Mouse (Mus musculus) neural tube, embryonic 14.5 days (tissue): ENCODE measurements around the gene Rilpl1. TPM values are rescaled to one million over a fixed set of nuclear protein-coding genes. Genes with fewer than 3 reads are reported as not detected.

Experiments used
- ATAC-seq: fragments of 200-750 bp; cut with Nextera tagmentation; 2 replicates; pipeline ENCODE4 v1.8.0; 2017; ENCODE audit warnings: low read depth, mild to moderate bottlenecking, moderate TSS enrichment, moderate library complexity
- H3K27ac ChIP-seq: fragments of 300-500 bp; sonication (generic); 2 replicates; pipeline ENCODE4 v1.5.1; 2014; ENCODE audit warnings: low read depth, mild to moderate bottlenecking, control low read depth, low read length, moderate library complexity, mixed read lengths
- H3K27me3 ChIP-seq: fragments of 300-500 bp; sonication (generic); 2 replicates; pipeline ENCODE4 v1.6.1; 2014; ENCODE audit warnings: low read length; ENCODE audit not compliant: control insufficient read depth, insufficient read depth
- H3K36me3 ChIP-seq: fragments of 300-500 bp; sonication (generic); 2 replicates; pipeline ENCODE4 v1.6.1; 2014; ENCODE audit warnings: low read length, mixed read lengths; ENCODE audit not compliant: control insufficient read depth, insufficient read depth
- H3K4me1 ChIP-seq: fragments of 300-500 bp; sonication (generic); 2 replicates; pipeline ENCODE4 v1.6.1; 2014; ENCODE audit warnings: low read length; ENCODE audit not compliant: control insufficient read depth, insufficient read depth
- H3K4me2 ChIP-seq: fragments of 300-500 bp; sonication (generic); 2 replicates; pipeline ENCODE4 v1.6.1; 2014; ENCODE audit warnings: mild to moderate bottlenecking, low read depth, low read length, control low read depth
- H3K4me3 ChIP-seq: fragments of 300-500 bp; sonication (generic); 2 replicates; pipeline ENCODE4 v1.5.1; 2014; ENCODE audit warnings: low read depth, low read length, control low read depth, mixed read lengths
- H3K9ac ChIP-seq: fragments of 300-500 bp; sonication (generic); replicated peaks from 2 replicates; pipeline ENCODE4 v1.6.1; 2014; ENCODE audit warnings: low read depth, mild to moderate bottlenecking, control low read depth, low read length, mixed read lengths
- H3K9me3 ChIP-seq: fragments of 300-500 bp; sonication (generic); 2 replicates; pipeline ENCODE4 v1.6.1; 2016; ENCODE audit warnings: low read length; ENCODE audit not compliant: control insufficient read depth
- WGBS: fragments of 180-500 bp; shearing (Covaris S2); extraction: QIAGEN DNeasy Blood & Tissue Kit; methylation state at CpG from one replicate; pipeline ENCODE4 v1.1.7; 2014; 5-methylcytosine and 5-hydroxymethylcytosine counted together
- polyA plus RNA-seq: library from polyadenylated mRNA; unstranded; fragments of >200 nt; fragmentation: Nextera tagmentation; extraction: Ambion mirVana; gene quantifications from 2 replicates; pipeline ENCODE4 v1.2.1, GENCODE M21; 2014

Gene Rilpl1
- polyA plus RNA-seq, 1 experiment from 2014 or later, result 11.0 TPM

DNA sequence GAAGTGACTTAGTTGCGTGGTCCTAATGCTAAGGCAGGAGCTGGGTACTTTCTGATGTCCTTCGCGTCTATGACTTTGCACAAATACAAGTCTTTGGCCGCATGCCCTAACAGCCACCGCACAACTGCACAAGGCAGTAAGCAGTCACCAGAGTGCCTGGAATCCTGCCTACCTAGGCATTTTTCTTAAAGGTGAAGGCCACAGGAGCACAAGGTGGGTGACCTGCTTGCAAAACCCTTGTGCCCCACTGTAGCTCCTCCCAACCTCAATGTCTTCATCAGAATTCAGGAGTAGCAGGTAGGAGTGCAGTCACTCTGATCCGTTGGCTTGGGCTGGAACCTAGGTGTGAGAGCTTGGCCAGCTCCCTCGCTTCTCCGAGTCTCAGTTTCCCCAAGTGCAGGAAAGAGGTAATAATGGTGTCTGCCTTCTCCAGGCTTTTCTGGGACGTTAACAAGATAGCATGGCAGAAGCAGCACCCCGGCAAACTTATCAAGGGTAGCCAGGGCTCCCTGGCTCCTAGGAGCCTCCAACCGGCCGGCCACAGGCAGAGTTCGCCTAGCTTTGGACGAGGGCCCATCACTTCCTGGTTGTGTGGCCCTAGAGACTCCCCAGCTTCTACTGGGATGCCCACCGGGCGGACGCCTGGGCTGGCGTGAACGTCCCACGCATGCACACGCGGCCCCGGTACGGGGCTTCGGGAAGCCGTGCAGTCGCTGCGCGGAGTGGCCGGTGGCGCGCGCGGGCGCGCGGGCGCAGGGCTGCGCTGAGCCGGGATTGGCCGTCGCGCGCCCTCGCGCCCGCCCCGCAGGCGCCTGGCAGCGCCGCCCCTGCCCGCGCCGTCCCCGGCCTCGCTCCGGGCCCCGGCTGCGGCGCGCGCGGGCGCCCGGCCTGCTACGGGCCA is 86.3 kb downstream of the Rilpl1 start:
- H3K27ac ChIP-seq, result peak overlapping the region; percentile 74; the same call in 1 of the 2 replicates
- H3K27me3 ChIP-seq, result no peaks in the 10 kb centered on the region
- no peaks in the 10 kb centered on the region for H3K9me3 ChIP-seq
- 6% methylated on average over 47 of the region's 66 CpGs for WGBS
- peak overlapping the region; percentile 84 for H3K4me3 ChIP-seq
- peak; percentile 95 for ATAC-seq
- H3K9ac ChIP-seq, result peak overlapping the region; percentile 93
- H3K4me1 ChIP-seq, result peaks cover 14% of the 10 kb centered on the region
- H3K4me2 ChIP-seq, result peak overlapping the region; percentile 93
- peaks cover 25% of the 10 kb centered on the region for H3K36me3 ChIP-seq

DNA sequence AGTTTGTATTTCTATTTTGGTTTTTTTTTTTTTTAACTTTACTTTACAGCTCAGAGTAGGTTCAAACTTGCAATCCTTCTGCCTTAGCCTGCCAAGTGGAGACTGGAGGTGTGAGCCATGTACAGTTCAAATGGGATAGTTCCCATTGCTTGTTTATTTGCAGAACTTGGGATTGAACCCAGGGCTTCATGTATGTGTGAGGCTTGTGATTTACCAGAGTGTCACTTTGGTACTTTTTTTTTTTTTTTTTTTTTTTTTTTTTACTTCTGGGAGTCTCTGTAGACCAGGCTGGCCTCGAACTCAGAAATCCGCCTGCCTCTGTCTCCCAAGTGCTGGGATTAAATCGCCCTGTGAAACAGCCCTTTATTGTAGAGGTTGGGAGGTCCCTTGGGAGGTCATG is 87.0 kb downstream of the Rilpl1 start:
- Histone ChIP-seq H3K9ac (no peak overlapping the region), H3K9me3 (no peaks in the 10 kb centered on the region), H3K4me1 (peaks cover 14% of the 10 kb centered on the region), H3K4me2 (no peak overlapping the region), H3K27me3 (no peaks in the 10 kb centered on the region), H3K36me3 (peaks cover 19% of the 10 kb centered on the region), H3K27ac (no peak overlapping the region), H3K4me3 (peak overlapping the region; percentile 84; the same call in 1 of the 2 replicates)
- 77% methylated on average over 3 of the region's 3 CpGs for WGBS
- ATAC-seq, result no peak

Other genes with a start within 250 kb of the Rilpl1 start
- gene Mphosph9, start 203.4 kb downstream of the Rilpl1 start, polyA plus RNA-seq, result 15.8 and 18.8 TPM in 2 replicates
- 8.2 and 12.7 TPM in 2 replicates for gene 2810006K23Rik, start 203.3 kb downstream of the Rilpl1 start, polyA plus RNA-seq
- gene Cdk2ap1, start 168.3 kb downstream of the Rilpl1 start, polyA plus RNA-seq, result 68.5 and 72.5 TPM in 2 replicates
- gene Sbno1, start 105.4 kb downstream of the Rilpl1 start, polyA plus RNA-seq, result 101 and 102 TPM in 2 replicates
- gene Kmt5a, start 91.5 kb downstream of the Rilpl1 start, polyA plus RNA-seq, result 15.9 and 21.5 TPM in 2 replicates
- 22.9 and 28.7 TPM in 2 replicates for gene Rilpl2, start 53.0 kb downstream of the Rilpl1 start, polyA plus RNA-seq
- 8.9 and 12.0 TPM in 2 replicates for gene Snrnp35, start 48.3 kb downstream of the Rilpl1 start, polyA plus RNA-seq
- 368 and 376 TPM in 2 replicates for gene Tmed2, start 9.3 kb upstream of the Rilpl1 start, polyA plus RNA-seq
- gene Ddx55, start 21.5 kb upstream of the Rilpl1 start, polyA plus RNA-seq, result 24.9 and 30.4 TPM in 2 replicates
- 67.8 and 78.8 TPM in 2 replicates for gene Eif2b1, start 47.7 kb upstream of the Rilpl1 start, polyA plus RNA-seq
- gene Gtf2h3, start 47.7 kb upstream of the Rilpl1 start, polyA plus RNA-seq, result 47.6 and 49.4 TPM in 2 replicates
- 39.4 and 43.0 TPM in 2 replicates for gene Atp6v0a2, start 97.2 kb upstream of the Rilpl1 start, polyA plus RNA-seq
- gene Dnah10, start 193.7 kb upstream of the Rilpl1 start, polyA plus RNA-seq, result 0.11 and 0.17 TPM in 2 replicates